Mouse (Mus musculus) CH12.LX (cell line): ENCODE results near the gene Psd. TPM values are rescaled to one million over a fixed set of nuclear protein-coding genes. Genes with fewer than 3 reads are reported as not detected.

Experiments
- DNase-seq: peaks from one replicate; pipeline ENCODE4 v3.0.0-alpha.2; 2013; ENCODE audit errors: extremely low read depth
- H3K27ac ChIP-seq: 2 replicates; pipeline ENCODE4 v1.5.1; 2012; ENCODE audit warnings: low read depth, mild to moderate bottlenecking, control low read depth, moderate library complexity; ENCODE audit not compliant: insufficient read depth
- H3K27me3 ChIP-seq: replicated peaks from 2 replicates; pipeline ENCODE3; 2012; ENCODE audit warnings: inconsistent platforms
- H3K36me3 ChIP-seq, 2 experiments: replicated peaks in 1 of 2; 2 replicates each; pipeline versions ENCODE3 to v1.6.1; 2012; ENCODE audit warnings: inconsistent platforms in 1 of 2, low read length in 1 of 2, mild to moderate bottlenecking in 1 of 2, mixed read lengths in 1 of 2, moderate library complexity in 1 of 2; ENCODE audit not compliant: control insufficient read depth in 1 of 2, insufficient read depth in 1 of 2
- H3K4me1 ChIP-seq, 2 experiments: 2 replicates each; pipeline ENCODE4 v1.6.1; 2012; ENCODE audit warnings: inconsistent platforms in 1 of 2, moderate library complexity in 1 of 2; ENCODE audit not compliant: insufficient read depth in 2 of 2, control insufficient read depth in 1 of 2
- H3K4me2 ChIP-seq: 2 replicates; pipeline ENCODE4 v1.6.1; 2012; ENCODE audit warnings: low read depth, mild to moderate bottlenecking, control low read depth; ENCODE audit not compliant: poor library complexity, insufficient read depth, severe bottlenecking
- H3K4me3 ChIP-seq, 3 experiments: fragments of 150-350 bp in 1 of 3; sonication (generic) in 1 of 3; replicated peaks in 1 of 3; 2 replicates each; pipeline versions ENCODE3 to v1.5.1; 2011 to 2012; ENCODE audit warnings: low read depth in 2 of 3, low read length in 2 of 3, mild to moderate bottlenecking in 2 of 3, moderate library complexity in 2 of 3, control low read depth in 1 of 3, improper control_type of control experiment in 1 of 3, inconsistent platforms in 1 of 3, mixed read lengths in 1 of 3; ENCODE audit not compliant: poor library complexity in 1 of 3
- H3K79me2 ChIP-seq: replicated peaks from 2 replicates; pipeline ENCODE4 v1.6.1; 2012; ENCODE audit warnings: mild to moderate bottlenecking, moderate library complexity; ENCODE audit not compliant: control insufficient read depth, poor library complexity, insufficient read depth, severe bottlenecking; ENCODE audit errors: extremely low read depth
- H3K9ac ChIP-seq: 2 replicates; pipeline ENCODE4 v1.6.1; 2012; ENCODE audit warnings: low read depth, mild to moderate bottlenecking, control low read depth, moderate library complexity; ENCODE audit not compliant: insufficient read depth
- H3K9me3 ChIP-seq: replicated peaks from 2 replicates; pipeline ENCODE3; 2012; ENCODE audit warnings: low read length, inconsistent platforms, mixed read lengths
- BHLHE40 ChIP-seq: IDR thresholded peaks from 2 replicates; pipeline ENCODE4 v1.6.1; 2011; ENCODE audit warnings: mild to moderate bottlenecking, low read depth, low read length, improper control_type of control experiment
- CHD1 ChIP-seq: IDR thresholded peaks from 2 replicates; pipeline ENCODE4 v1.6.1; 2012; ENCODE audit warnings: low read depth, low read length, improper control_type of control experiment, inconsistent platforms
- CHD2 ChIP-seq: IDR thresholded peaks from 2 replicates; pipeline ENCODE4 v1.6.1; 2011; ENCODE audit warnings: low read length, improper control_type of control experiment
- E2F4 ChIP-seq: IDR thresholded peaks from 2 replicates; pipeline ENCODE4 v1.6.1; 2011; ENCODE audit warnings: low read depth, low read length, improper control_type of control experiment; ENCODE audit not compliant: insufficient replicate concordance
- ELF1 ChIP-seq: IDR thresholded peaks from 2 replicates; pipeline ENCODE4 v1.6.1; 2014; ENCODE audit warnings: low read depth, mild to moderate bottlenecking, inconsistent platforms, low read length, improper control_type of control experiment
- GABPA ChIP-seq: IDR thresholded peaks from 2 replicates; pipeline ENCODE4 v1.6.1; 2012; ENCODE audit warnings: low read depth, low read length, improper control_type of control experiment, inconsistent platforms; ENCODE audit not compliant: insufficient replicate concordance
- KAT2A ChIP-seq: IDR thresholded peaks from 2 replicates; pipeline ENCODE4 v1.6.1; 2012; ENCODE audit warnings: low read length, improper control_type of control experiment, inconsistent platforms; ENCODE audit not compliant: insufficient replicate concordance
- MAZ ChIP-seq: IDR thresholded peaks from 2 replicates; pipeline ENCODE4 v1.6.1; 2012; ENCODE audit warnings: low read depth, mild to moderate bottlenecking, inconsistent platforms, low read length, improper control_type of control experiment, moderate library complexity
- MEF2A ChIP-seq: IDR thresholded peaks from 2 replicates; pipeline ENCODE4 v1.6.1; 2014; ENCODE audit warnings: low read depth, mild to moderate bottlenecking, inconsistent platforms, low read length, improper control_type of control experiment, borderline replicate concordance
- MXI1 ChIP-seq: IDR thresholded peaks from 2 replicates; pipeline ENCODE4 v1.6.1; 2011; ENCODE audit warnings: mild to moderate bottlenecking, low read depth, low read length, improper control_type of control experiment
- MYC ChIP-seq: IDR thresholded peaks from 2 replicates; pipeline ENCODE4 v1.6.1; 2011; ENCODE audit warnings: low read depth, mild to moderate bottlenecking, improper control_type of control experiment, low read length
- NELFE ChIP-seq: IDR thresholded peaks from 2 replicates; pipeline ENCODE4 v1.6.1; 2011; ENCODE audit warnings: low read depth, low read length, improper control_type of control experiment
- PAX5 ChIP-seq: IDR thresholded peaks from 2 replicates; pipeline ENCODE4 v1.6.1; 2012; ENCODE audit warnings: low read length, inconsistent platforms, mixed read lengths
- SMC3 ChIP-seq: IDR thresholded peaks from 2 replicates; pipeline ENCODE4 v1.6.1; 2011; ENCODE audit warnings: low read depth, low read length, improper control_type of control experiment
- ZNF384 ChIP-seq: IDR thresholded peaks from 2 replicates; pipeline ENCODE4 v1.6.1; 2012; ENCODE audit warnings: low read depth, low read length, improper control_type of control experiment, inconsistent platforms
- dilution Hi-C: fragments of 300-500 bp; cut with MboI; formaldehyde crosslinking; loops from 2 replicates; pipeline ENCODE4 v1.14.3; 2020; ENCODE audit warnings: low sequenced_read_pairs; ENCODE audit not compliant: extremely low pct_unique_long_range_greater_than_20kb, extremely low pct_ligation_motif_present
- in situ Hi-C: fragments of 300-500 bp; cut with MboI; formaldehyde crosslinking; loops from 3 replicates; pipeline ENCODE4 v1.14.3; 2019; ENCODE audit warnings: low sequenced_read_pairs, low pct_ligation_motif_present, low pct_unique_long_range_greater_than_20kb, mixed read lengths
- polyA plus RNA-seq: library from polyadenylated mRNA; unstranded; fragments of >175 nt; gene quantifications from 2 replicates; pipeline ENCODE4 v1.2.1, GENCODE M21; 2012; ENCODE audit warnings: low read depth; ENCODE audit not compliant: insufficient read length
- total RNA-seq, 2 experiments: library from RNA; depleted of rRNA; stranded (reverse); fragments of 300-350 nt in 1 of 2; fragments of >200 nt in 1 of 2; gene quantifications; 2 replicates each; pipeline ENCODE4 v1.2.3; 2012 to 2014

Gene Psd
- total and polyA plus RNA-seq, 3 experiments, result 0.70 to 20.1 (median 2.2) TPM

DNA sequence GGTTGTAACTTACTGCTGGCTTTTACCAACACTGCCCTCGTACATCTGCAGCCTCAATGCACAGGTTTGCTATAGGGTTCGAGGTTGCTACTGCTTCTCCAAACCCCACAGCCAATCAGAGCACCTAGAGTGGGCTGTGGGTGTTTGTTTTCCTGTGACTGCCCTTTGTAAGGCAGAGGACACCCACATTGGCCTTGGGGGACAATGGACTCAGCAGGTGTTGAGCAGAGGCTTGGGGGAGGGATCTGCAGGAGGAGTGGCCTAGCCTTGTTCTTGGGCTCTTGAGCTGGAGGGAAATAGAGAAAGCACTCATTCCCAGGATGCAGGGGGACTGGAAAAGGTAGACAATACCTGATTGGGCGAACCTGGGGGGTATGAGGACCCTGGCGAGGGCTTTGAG, 31.4 kb upstream of the Psd start:
- dilution Hi-C loops, result no loop called here
- Histone ChIP-seq H3K4me1 (peaks cover 3 to 22% of the 10 kb centered on the region in 2 experiments; a peak in 3 of 4 replicates), H3K9me3 (no peaks in the 10 kb centered on the region), H3K27me3 (no peaks in the 10 kb centered on the region), H3K4me3 (no peak overlapping the region), H3K4me2 (no peak overlapping the region), H3K36me3 (peaks cover 0 to 16% of the 10 kb centered on the region in 2 experiments), H3K79me2 (no peaks in the 10 kb centered on the region), H3K27ac (no peak overlapping the region), H3K9ac (no peak overlapping the region)
- DNase-seq, result no peak
- TF ChIP-seq SMC3 (no peak), MYC (no peak), BHLHE40 (no peak), ZNF384 (no peak), CHD2 (no peak), CHD1 (no peak), MAZ (no peak), ELF1 (no peak), KAT2A (no peak), GABPA (no peak), PAX5 (no peak), NELFE (no peak), E2F4 (no peak)
- in situ Hi-C loops, result loop anchor here (5.0 kb wide), 1 partner anchor 34 kb away; no protein-coding TSS in a partner anchor

DNA sequence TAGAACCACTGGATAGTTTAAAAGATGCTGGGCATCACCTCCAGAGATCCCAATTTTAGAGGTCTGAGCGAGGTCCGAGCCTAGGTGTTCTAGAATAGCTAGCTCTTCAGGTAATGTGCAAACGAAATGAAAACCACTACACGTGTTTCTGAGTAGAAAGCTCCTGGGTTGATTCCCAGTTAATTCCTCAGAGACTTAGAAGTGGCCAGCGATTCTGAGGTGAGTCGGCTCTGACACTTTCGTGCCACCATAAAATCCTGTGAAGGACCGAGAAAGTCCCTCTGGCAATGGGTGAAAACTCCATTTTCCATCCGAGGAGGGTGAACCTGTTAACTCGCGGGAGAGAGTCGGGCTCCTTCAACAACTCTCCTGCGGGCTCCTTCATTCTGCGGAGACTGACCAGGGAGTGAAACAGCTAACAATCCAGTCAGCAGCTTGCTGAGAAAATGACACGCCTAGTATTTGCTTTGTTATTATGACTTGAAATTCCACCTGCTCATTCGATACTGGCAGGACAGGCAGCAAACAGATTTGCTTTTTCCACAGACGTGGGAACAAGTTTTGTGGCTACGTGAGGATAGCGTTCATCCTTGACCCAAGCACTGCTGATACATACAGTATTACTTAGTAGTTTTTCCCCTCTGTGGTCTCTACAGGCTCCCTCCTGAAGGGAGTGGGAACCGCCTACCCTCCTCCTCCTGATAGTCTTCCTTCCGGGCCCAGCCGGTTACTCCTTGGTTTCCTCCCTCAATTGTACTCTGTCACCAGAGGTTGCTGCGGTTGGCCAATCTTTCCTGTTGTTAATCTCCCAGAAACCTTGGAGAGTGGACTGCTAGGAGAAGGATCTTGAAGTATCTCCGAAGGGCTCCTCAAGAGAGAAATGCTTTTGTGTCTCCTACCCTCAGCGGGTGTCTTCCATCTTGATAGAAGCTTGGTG, 30.7 kb upstream of the Psd start:
- in situ Hi-C loops (loop anchor here (5.0 kb wide), 1 partner anchor 35 kb away; no protein-coding TSS in a partner anchor), dilution Hi-C loops (no loop called here)
- no peak for DNase-seq
- peak overlapping the region; percentile 85 for H3K4me2 ChIP-seq
- H3K9ac ChIP-seq, result peak overlapping the region; percentile 69
- no peak overlapping the region for H3K27ac ChIP-seq
- no peaks in the 10 kb centered on the region for H3K9me3 ChIP-seq
- peak overlapping the region; percentile 49 to 63 (median 60) for H3K4me3 ChIP-seq
- H3K4me1 ChIP-seq, result peaks cover 3 to 19% of the 10 kb centered on the region in 2 experiments; a peak in 3 of 4 replicates
- no peaks in the 10 kb centered on the region for H3K79me2 ChIP-seq
- H3K36me3 ChIP-seq, result peaks cover 0 to 13% of the 10 kb centered on the region in 2 experiments
- TF ChIP-seq MEF2A, result no peak
- TF ChIP-seq MXI1, result peak; percentile 14; the same call in 1 of the 2 replicates
- no peaks in the 10 kb centered on the region for H3K27me3 ChIP-seq
